Mouse (Mus musculus) 3T3-L1 (cell line): ENCODE data around the gene Nfe2l1.

Experiments
- DNase-seq: peaks from one replicate; pipeline ENCODE4 v3.0.0-alpha.2; 2015; ENCODE audit warnings: low read depth, low spot score

The Nfe2l1 gene

DNA sequence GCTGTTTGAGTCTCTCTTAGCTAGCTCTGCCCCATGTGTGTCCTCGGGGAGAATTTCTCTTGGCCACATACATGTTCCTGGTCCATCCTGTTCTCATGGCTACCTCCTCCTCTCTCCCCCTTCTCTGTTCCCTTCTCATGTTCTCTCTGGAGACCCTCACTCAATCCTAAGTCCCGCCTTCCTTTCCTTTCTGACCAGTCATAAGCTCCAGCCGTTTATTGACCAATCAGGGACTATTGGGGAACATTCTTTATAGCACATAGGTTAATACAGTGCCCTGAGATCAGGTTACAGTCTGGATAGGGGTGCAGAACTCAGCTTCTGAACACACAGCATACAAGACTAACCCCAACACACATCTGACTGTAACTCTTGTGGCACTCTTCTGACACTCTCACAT, 17.5 kb upstream of the Nfe2l1 start:
- no peak for DNase-seq

DNA sequence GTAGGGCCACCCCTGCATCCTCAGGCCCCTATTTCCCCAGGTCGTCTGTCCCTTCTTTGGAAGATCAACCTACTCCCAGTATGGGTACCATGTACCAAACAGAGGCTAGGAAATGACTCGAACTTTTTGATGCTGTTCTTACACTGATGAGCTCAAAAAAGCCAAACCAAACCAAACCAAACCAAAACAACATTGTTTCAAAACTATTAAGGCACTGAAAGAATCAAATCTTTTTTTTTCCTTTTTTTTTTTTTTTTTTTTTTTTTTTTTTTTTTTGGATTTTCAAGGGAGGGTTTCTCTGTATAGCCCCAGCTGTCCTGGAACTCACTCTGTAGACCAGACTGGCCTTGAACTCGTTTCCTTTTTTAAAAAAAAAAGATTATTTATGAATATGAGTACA, 13.9 kb upstream of the Nfe2l1 start:
- no peak for DNase-seq

DNA sequence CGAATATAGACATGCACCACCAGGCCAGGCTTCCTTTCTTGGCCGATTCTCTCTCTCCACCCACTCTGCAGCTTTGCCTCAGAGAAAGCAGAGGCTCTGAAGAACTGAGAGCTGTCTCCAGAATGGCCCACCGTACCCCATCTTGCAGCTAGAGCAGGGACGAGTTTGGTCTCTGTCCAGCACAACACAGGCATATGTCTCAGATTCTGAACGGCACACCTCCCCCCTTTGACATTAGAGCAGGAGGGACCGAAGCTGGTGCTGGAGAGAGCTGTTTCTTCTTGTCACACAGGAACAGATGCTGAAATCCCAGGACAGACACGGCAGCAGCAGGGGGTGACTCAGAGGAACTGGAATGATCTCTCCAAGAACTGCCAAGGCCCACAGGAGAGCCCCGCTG, 10.5 kb upstream of the Nfe2l1 start:
- peak; percentile 71 for DNase-seq

DNA sequence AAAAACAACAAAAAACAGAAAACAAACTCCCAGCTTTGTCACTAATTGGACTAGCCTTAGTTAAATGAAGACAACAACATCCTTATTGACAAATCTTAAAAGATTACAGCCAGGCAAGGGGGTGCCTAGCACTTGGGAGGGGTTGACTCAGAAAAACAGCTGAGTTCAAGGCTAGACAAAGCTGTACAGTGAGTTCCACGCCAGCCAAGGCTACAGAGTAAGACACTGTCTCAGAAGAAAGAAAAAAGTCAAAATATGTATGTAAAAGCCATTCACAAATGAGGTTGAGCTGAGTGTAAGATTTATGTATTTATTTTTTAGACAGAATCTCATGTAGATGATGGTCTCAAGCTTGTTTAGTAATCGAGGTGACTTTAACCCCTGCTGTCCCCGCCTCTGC, 10.1 kb upstream of the Nfe2l1 start:
- DNase-seq, result no peak

DNA sequence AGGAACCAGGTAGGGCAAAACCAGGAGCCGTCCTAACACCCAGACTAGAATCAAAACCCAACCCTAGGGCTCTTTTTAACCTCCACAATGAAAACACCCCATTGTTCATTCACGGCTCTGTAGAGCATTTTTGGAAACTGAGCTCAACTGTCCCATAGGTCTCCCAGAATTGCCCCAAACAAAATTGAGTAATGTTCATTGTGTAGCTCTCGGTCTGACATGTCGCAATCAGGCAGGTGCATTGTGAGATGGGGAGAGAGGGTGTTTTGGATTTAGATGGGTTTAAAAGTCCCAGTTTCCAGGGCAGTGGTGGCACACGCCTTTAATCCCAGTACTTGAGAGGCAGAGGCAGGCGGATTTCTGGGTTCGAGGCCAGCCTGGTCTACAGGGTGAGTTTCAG, 9.7 kb upstream of the Nfe2l1 start:
- no peak for DNase-seq

DNA sequence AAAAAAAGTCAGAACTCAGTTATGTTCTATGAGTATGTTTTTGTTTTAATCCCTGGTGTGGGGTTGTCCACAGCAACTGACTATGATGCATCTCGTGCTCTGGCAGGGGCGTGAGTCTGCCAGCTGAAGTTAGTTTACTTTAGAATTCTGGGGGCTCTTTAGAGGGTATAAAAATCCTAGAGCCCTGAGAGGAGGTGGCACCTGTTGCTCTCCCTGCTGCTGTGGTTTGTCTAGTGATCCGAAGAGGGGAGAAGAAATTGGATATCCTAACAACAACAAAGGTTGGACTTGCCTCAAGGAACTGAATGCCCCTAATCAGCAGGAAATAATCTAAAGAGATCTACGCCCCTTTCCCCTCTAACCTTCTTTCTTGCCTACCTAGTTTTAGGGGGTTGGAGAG, 8.6 kb upstream of the Nfe2l1 start:
- no peak for DNase-seq

DNA sequence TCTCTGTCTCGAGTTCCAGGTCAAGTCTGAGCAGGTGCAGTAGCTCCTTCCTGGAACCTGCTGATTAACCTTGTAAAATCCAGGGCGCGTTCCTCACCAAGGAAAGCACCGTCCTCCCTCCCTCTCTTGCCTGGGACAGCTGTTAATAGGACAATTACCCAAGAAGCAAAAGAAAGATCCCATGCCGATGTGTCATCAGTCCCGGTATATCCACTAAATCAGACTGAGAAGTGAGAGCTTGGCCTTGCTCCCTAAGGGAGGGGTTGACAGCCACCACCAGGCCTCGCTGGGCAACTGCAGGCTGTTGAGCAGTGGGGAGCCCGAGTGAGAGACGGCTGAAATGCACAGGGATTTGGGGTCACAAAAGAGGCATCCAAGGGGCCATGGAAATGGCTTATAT, 7.5 kb upstream of the Nfe2l1 start:
- peak; percentile 81 for DNase-seq

DNA sequence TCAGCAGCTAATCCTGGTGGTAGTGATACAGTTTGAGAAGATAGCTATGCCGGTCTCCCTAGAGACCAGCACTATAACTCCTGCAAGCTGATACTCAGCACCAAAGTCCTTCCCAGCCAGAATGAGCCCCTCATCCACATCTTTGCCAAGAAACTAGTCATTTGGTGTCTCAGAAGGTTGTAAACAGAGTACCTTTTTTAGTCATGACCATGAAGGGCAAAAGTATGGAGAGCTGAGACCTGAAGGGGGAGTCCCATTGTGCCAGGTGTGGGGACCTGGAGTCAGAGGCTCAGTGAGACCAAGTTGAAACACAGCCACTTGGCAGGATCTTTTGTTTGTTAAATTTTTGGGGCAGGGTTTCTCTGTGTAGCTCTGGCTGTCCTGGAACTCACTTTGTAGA, 4.4 kb upstream of the Nfe2l1 start:
- no peak for DNase-seq

DNA sequence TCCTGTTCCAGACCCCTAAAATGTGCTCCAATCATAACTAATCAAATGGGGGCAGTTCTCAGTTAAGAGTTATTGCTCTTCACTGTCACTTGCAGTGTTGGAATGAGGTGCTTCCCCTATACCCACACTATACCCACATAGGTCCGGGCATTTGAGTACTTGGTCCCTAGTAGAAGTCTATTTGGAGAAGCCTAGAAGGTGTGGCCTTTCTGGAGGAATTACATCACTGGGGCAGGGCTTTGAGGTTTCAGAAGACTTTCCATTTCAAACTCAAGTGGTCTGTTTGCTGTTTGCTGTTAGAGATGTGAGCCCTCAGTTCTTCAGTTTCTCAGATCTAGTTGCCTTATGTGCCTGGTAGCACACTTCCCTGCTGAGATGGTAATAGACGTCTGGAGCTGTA, 3.2 kb upstream of the Nfe2l1 start:
- DNase-seq, result no peak

DNA sequence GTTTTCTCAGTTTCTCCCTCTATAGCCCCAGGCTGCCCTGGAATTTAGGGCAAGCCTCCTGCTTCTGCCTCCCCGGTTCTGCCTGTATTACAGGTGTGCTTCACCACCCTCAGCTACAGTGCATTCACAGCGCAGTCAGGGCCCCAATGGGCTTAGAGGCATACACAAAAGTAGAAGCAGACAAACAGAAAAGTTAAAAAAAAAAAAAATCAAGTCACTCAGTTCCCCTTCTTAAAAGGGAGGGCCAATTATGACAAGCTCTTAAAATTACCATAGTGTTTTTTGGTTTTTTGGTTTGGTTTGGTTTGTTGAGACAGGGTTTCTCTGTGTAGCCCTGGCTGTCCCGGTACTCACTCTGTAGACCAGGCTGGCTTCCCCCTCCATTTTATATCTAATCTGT, 2.8 kb upstream of the Nfe2l1 start:
- DNase-seq, result no peak

DNA sequence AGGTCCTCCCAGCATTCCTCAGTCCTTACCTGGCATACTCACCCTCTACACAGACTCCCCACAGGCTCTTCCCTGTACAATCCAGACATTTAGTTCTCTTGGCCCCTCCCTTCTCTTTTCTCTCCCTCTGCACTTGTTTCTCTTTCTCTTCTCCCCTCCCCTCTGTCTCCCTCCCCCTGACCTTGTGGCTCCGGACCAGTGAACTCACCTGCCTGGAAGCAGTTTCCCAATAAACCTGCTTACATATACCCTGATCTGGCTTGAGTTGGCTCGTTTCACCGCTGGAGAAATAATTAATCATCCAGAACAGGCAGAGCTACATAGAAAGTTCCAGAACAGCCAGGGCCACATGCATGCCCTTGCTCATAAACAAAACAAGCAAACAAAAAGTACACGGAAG, 1.7 kb upstream of the Nfe2l1 start:
- no peak for DNase-seq

DNA sequence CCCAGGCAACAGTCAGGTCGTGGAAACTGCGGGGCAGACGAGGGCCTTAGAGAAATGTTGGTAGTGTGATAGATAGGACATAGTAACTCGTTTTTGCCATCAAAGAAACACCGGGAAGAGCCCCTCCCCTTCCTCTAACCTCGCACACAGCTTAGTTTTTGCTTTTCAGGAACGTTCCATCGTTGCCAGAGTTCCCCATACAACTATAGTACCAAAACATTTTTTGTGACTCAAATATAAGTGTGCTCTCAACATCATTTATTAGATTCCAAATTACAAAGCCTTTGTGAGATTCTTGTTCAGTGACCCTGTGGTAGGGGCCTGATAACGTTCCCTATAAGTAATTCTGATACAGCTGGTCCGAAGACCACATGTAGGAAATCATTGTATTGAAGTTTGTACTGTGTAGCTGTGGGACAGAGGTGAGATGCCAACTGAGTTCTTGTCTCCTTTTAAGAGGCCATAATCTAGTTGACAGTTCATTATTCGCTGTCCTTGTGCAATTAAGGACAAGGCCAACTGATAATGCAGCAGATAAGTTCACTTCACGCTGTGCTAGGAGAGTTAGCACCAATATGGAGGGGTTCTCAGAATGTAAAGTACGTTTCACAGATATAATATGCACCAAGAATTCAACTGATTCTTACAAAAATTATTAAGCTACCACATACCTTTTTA, 910 bp upstream of the Nfe2l1 start:
- no peak for DNase-seq

DNA sequence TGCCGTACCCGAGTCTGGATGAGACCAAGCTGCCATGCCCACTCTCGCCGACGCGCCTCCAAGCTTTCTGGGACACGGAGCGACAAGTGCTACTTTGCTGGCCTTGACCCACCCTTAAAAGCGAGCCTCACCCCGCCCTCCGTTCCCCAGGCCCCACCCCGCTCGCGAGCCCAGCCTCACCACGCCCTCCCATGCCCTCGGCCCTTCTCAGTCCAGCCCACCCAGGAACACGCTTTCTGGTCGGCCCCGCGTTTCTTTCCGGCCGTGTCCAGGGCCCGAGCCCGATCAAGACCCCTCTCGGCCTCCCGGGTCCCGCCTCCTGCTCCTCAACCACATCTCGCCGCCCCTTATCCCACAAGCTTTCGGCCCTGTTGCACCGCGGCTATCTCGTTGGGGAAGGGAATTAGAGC, 360 bp downstream of the Nfe2l1 start:
- peak; percentile 85 for DNase-seq

DNA sequence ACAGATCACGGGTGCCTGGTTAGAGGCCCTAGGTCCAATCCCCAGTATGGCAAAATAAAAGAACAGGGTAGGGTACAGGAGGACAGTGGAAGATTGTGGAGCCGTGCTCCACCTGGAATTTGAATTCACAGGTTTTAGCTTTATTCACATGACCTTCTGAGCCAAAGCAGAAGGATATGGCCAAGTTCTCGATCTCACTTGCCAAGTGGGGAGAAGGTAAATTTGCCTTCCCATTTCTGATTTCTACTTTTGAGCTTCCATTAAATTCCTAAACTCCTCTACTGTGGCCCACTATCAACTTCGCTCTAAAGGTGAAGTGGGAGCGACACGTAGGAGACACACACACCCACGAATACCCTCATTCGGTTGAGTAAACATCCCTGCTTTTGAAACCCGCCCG, 887 bp downstream of the Nfe2l1 start:
- DNase-seq, result no peak

DNA sequence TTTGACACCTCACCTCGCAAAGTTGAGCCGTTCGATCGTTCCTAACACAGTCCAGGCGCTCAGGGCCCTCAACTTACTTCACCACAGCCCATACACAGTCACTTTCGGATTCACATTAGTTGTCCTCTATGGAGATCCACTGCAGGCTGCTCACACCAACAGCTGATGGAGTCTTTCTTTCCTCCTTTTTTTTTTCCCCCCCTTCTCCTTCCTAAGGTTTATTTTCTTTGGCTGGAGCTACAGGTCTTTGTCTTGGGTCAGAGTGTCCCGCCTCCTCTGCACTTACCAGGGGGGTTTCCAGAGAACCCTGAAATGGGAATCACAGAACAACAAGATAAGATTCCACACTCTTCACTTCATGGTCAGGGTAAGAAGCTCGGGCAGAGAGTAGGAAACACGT, 1.9 kb downstream of the Nfe2l1 start:
- DNase-seq, result peak; percentile 40

DNA sequence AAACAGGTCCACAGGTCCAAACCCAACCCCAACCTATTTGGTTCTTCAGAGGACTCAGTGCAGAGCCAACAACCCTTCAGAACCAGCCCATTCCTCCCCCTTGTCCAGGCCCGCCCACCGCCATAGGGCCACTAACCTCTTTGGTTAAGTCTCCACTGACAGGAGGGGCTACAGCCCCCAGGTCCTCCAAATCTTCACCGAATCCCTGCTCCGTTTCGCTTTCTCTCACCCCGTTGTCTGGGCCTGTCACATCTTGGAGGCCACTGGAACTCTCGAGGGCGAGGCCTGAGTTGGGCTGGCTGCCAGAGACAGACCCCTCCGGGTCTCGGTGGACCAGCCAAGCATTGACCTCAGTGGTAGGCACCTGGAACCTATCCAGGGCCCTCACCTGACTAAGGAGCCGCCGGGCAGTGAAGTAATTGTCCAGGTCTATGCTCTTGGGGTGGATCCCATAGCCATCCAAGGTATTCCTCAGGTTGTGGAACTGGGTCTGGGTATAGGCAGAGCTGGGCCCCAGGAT, 2.6 kb downstream of the Nfe2l1 start:
- no peak for DNase-seq

DNA sequence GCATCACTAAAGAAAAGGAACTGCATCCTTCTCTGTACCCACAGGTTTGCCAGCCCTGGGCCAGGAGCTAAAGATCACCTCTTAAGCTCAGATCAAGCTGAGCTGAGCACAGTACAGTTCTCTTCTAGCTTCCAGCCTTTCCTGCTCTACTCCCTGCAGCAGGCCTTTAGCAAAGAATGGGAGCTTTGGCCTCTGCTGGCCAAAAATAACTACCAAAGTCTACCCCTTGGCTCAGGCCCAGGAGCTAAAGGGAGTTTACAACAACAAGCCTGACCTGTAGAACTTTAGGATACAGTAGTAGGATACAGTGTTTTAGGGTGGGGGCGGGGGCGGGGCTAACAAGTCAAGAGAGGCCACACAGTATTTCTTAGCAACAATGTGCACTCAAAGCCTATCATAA, 3.3 kb downstream of the Nfe2l1 start:
- DNase-seq, result no peak

DNA sequence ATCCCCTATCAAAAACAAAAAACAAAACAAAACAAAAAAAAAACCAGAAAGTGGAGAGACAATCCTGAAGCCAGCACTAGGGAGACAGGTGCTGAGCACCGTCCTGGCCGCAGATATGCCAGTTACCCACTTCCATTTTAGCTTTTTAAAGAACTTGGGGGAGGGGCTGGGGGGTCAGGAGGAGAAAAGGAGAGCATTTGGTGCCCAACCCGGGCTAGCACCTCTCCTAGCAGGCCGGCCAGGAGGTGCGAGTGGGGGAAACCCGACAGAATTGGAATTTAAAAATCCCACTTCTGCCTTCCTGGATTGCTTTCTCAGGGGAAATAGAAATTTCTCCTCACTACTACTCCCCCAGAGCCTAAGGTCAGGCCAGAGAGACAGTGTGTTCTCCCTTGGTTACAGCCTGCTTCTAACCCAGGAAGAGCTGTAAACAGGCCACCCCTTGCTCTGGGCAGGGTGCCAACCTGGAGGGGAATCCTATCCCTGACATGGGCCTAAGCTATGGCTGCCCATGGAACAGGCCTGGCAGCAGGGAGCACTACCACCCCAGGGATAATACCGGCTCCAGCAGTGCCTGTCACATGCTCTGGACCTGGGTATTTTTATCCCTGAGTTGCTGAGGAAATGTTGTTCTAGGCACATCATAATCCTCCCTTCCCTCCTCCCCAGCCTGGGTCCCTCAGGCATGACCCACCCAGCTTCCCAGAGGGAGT, 4.8 kb downstream of the Nfe2l1 start:
- peak; percentile 68 for DNase-seq

DNA sequence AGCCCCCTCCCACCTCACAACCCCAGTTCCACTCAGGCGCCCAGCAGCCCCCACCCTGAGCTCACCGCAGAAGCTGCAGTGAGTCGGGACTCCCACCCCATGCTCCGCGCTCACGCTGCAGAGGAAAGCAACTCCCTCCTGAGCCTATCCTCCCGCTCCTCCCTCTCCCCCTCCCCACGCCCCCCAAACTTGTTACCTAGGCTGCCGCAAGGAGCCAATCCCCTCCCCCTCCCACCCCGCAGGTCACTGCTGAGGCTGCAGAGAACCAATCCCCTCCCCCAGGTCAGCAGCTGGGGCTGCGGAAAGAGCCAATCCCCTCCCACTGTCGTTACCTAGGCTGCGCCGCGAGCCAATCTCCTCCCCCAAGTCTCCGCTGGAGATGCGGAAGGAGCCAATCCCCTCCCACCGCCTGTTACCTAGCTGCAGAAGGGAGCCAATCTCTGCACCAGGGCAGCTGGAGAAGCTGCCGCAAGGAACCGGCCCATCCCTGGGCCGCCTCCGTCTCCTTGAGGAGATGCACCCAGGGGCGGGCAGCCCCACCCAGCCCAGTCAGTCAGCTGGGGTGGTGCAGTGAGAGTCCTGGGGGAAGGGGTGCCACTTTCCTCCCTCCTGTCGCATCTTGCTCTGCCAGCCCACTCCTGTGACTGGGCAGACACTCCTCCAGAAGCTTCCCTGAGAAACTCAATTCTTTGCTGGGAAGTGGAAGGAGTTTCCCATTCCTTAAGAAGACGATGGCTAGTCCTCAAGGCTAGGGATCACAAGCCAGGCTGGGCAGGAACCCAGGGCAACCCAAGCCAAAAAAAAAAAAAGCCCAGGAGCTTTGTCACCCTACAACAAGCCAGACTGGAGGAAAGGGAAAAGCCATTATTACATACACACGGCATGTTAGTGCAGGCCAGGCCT, 5.6 kb downstream of the Nfe2l1 start:
- DNase-seq, result peak; percentile 99

DNA sequence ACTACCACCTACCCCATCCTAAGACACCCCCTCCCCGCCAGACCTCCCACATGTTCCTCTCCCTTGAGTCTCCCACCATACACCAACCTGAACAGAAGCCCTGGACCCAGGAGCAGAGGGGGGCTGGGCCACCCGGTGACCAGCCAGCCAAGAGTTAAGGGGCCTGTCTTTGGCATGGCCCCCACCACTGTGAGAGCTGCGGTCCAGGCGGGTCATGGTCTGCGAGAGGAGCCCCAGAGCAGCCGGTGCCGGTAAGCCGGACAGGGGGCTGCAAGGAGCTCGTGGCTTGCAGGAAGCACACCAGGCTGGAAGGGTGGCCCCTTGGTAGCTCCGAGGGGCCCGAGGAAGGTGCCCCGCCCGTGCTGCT, 6.3 kb downstream of the Nfe2l1 start:
- DNase-seq, result peak; percentile 51

DNA sequence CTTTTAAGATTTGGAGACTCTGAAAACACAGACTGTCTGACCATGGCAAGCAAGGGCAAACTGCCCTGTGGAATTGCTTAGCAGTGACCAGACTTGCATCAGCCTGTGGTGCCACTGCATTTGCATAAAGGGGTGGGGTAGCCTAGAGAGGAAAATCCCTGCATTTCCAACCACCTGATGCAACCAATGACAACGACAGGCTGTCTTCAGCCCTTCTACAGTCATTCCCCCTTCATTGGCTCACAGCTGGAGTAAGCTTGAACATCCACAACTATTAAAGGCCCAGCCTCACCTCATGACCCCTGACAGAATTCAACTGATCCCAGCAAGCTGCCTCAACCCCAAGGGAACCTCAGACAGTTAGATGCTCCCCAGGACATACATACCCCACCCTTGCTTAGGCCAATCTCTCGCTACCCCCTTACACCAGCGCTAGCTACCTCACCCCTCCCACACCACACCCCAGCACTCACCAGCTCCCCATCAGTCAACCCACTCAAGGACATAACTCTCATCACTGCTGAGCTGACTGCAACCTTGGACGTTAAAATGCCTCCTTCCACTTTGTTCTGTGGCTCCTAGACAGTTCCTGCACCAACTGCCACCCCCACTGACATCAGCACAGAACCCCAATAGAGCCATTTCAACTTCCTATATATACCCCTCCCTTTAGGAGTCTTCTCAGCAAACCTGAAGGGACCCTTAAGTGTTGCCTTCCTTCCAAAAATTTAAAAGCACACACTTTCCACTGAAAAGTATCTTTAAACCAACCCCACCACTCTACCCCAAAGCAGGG, 6.9 kb downstream of the Nfe2l1 start:
- DNase-seq, result peak; percentile 99

DNA sequence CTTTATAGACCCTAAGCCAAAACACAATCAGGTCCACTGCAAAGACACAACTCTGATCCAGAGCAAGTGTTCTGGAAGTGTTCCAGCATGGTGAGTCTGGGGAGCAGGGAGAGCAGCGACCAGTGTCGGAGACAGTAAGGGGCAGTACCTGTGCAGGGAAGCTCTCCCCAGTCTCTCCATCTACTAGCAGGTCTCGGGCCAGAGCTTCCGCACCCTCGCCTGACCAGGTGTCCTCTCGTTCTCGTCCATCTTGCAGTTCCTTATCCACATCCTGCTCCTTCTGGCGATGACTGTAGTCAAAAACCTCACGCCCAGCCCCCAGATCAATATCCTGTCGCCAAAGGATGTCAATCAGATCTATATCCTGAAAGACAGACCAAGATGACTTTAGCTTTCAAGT, 7.8 kb downstream of the Nfe2l1 start:
- DNase-seq, result no peak
